Mouse (Mus musculus): ENCODE results near the gene Soat2. TPM values are rescaled to one million over a fixed set of nuclear protein-coding genes. Genes with fewer than 3 reads are reported as not detected.
A peak's percentile ranks its signal among the peaks of the same experiment; 100 is the strongest.

The Soat2 gene
- polyA plus RNA-seq, 1 experiment from 2014 or later = 0.06 TPM

- H3K36me3 ChIP-seq = peaks cover 66% of the 10 kb centered on the region
Measured at GRCm38 (mm10) chr15:102108651-102109525, 41.4 kb upstream of the Soat2 start.

GRCm38 (mm10) chr15:102110271-102110670 is 40.1 kb upstream of the Soat2 start:
- DNase-seq (ENCODE audit: low spot score) = no peak
- WGBS = 90% methylated on average over 7 of the region's 7 CpGs
- Histone ChIP-seq H3K27ac (no peak overlapping the region), H3K4me3 (no peak overlapping the region), H3K27me3 (ENCODE audit: low read depth, poor library complexity, severe bottlenecking) (peaks cover 22% of the 10 kb centered on the region), H3K9me3 (replicated peaks) (no peaks in the 10 kb centered on the region), H3K36me3 (peaks cover 78% of the 10 kb centered on the region), H3K4me1 (peaks cover 50% of the 10 kb centered on the region)

More at GRCm38 (mm10) chr15:102108651-102109525, 41.4 kb upstream of the Soat2 start:
- Histone ChIP-seq H3K27ac (no peak overlapping the region), H3K27me3 (ENCODE audit: low read depth, poor library complexity, severe bottlenecking) (peaks cover 22% of the 10 kb centered on the region), H3K4me1 (peaks cover 64% of the 10 kb centered on the region), H3K9me3 (replicated peaks) (no peaks in the 10 kb centered on the region), H3K4me3 (no peak overlapping the region)
- 51% methylated on average over 18 of the region's 18 CpGs for WGBS
- DNase-seq (ENCODE audit: low spot score) = peak; percentile 64

GRCm38 (mm10) chr15:102110701-102111494 is 39.4 kb upstream of the Soat2 start:
- WGBS = 82% methylated on average over 29 of the region's 29 CpGs
- DNase-seq (ENCODE audit: low spot score) = no peak
- Histone ChIP-seq H3K36me3 (peaks cover 79% of the 10 kb centered on the region), H3K27me3 (ENCODE audit: low read depth, poor library complexity, severe bottlenecking) (peaks cover 15% of the 10 kb centered on the region), H3K4me1 (peaks cover 44% of the 10 kb centered on the region), H3K9me3 (replicated peaks) (no peaks in the 10 kb centered on the region), H3K27ac (no peak overlapping the region), H3K4me3 (no peak overlapping the region)

GRCm38 (mm10) chr15:102111495-102111829 is 38.9 kb upstream of the Soat2 start:
- H3K9me3 ChIP-seq (replicated peaks) = no peaks in the 10 kb centered on the region
- DNase-seq (ENCODE audit: low spot score) = no peak
- H3K27me3 ChIP-seq (ENCODE audit: low read depth, poor library complexity, severe bottlenecking) = peaks cover 10% of the 10 kb centered on the region
- H3K4me3 ChIP-seq = no peak overlapping the region
- 89% methylated on average over 11 of the region's 11 CpGs for WGBS
- H3K4me1 ChIP-seq = peaks cover 38% of the 10 kb centered on the region
- no peak overlapping the region for H3K27ac ChIP-seq
- H3K36me3 ChIP-seq = peaks cover 82% of the 10 kb centered on the region

GRCm38 (mm10) chr15:102112181-102112580 is 38.1 kb upstream of the Soat2 start:
- Histone ChIP-seq H3K4me1 (peaks cover 31% of the 10 kb centered on the region), H3K9me3 (replicated peaks) (no peaks in the 10 kb centered on the region), H3K4me3 (no peak overlapping the region), H3K36me3 (peaks cover 89% of the 10 kb centered on the region), H3K27me3 (ENCODE audit: low read depth, poor library complexity, severe bottlenecking) (peaks cover 3% of the 10 kb centered on the region; the same call in 1 of the 2 replicates), H3K27ac (no peak overlapping the region)
- 87% methylated on average over 6 of the region's 6 CpGs for WGBS
- DNase-seq (ENCODE audit: low spot score) = no peak

- DNase-seq (ENCODE audit: low spot score) = no peak
- Histone ChIP-seq H3K9me3 (replicated peaks) (no peaks in the 10 kb centered on the region), H3K36me3 (peaks cover 95% of the 10 kb centered on the region), H3K27ac (0 out of 2 replicates have a peak overlapping the region, but pooled peaks have one; percentile 25), H3K4me3 (no peak overlapping the region), H3K4me1 (peaks cover 26% of the 10 kb centered on the region), H3K27me3 (ENCODE audit: low read depth, poor library complexity, severe bottlenecking) (no peaks in the 10 kb centered on the region)
- 77% methylated on average over 8 of the region's 8 CpGs for WGBS
Measured at GRCm38 (mm10) chr15:102112827-102113226, 37.5 kb upstream of the Soat2 start.

- H3K27me3 ChIP-seq (ENCODE audit: low read depth, poor library complexity, severe bottlenecking) = no peaks in the 10 kb centered on the region
- H3K9me3 ChIP-seq (replicated peaks) = no peaks in the 10 kb centered on the region
- H3K4me3 ChIP-seq = no peak overlapping the region
- no peak overlapping the region for H3K27ac ChIP-seq
- 90% methylated on average over 4 of the region's 4 CpGs for WGBS
- H3K36me3 ChIP-seq = peaks cover 100% of the 10 kb centered on the region
- DNase-seq (ENCODE audit: low spot score) = no peak
- peaks cover 25% of the 10 kb centered on the region for H3K4me1 ChIP-seq
Measured at GRCm38 (mm10) chr15:102113674-102114073, 36.7 kb upstream of the Soat2 start.

- 84% methylated on average over 7 of the region's 7 CpGs for WGBS
- no peaks in the 10 kb centered on the region for H3K27me3 ChIP-seq (ENCODE audit: low read depth, poor library complexity, severe bottlenecking)
- DNase-seq (ENCODE audit: low spot score) = no peak
- H3K27ac ChIP-seq = no peak overlapping the region
- peaks cover 16% of the 10 kb centered on the region for H3K4me1 ChIP-seq
- no peak overlapping the region for H3K4me3 ChIP-seq
- H3K9me3 ChIP-seq (replicated peaks) = no peaks in the 10 kb centered on the region
- peaks cover 99% of the 10 kb centered on the region for H3K36me3 ChIP-seq
Measured at GRCm38 (mm10) chr15:102114651-102115260, 35.6 kb upstream of the Soat2 start.

- H3K9me3 ChIP-seq (replicated peaks) = no peaks in the 10 kb centered on the region
- WGBS = 72% methylated on average over 9 of the region's 9 CpGs
- H3K4me3 ChIP-seq = no peak overlapping the region
- H3K4me1 ChIP-seq = peaks cover 15% of the 10 kb centered on the region
- no peak for DNase-seq (ENCODE audit: low spot score)
- H3K27me3 ChIP-seq (ENCODE audit: low read depth, poor library complexity, severe bottlenecking) = no peaks in the 10 kb centered on the region
- peaks cover 99% of the 10 kb centered on the region for H3K36me3 ChIP-seq
- H3K27ac ChIP-seq = no peak overlapping the region
Measured at GRCm38 (mm10) chr15:102115731-102116231, 34.5 kb upstream of the Soat2 start.

- Histone ChIP-seq H3K36me3 (peaks cover 99% of the 10 kb centered on the region), H3K27ac (peak overlapping the region; percentile 33), H3K4me3 (no peak overlapping the region), H3K9me3 (replicated peaks) (no peaks in the 10 kb centered on the region), H3K27me3 (ENCODE audit: low read depth, poor library complexity, severe bottlenecking) (no peaks in the 10 kb centered on the region), H3K4me1 (peaks cover 13% of the 10 kb centered on the region)
- WGBS = 85% methylated on average over 11 of the region's 11 CpGs
- no peak for DNase-seq (ENCODE audit: low spot score)
Measured at GRCm38 (mm10) chr15:102116753-102117415, 33.4 kb upstream of the Soat2 start.

- WGBS = 84% methylated on average over 19 of the region's 19 CpGs
- H3K4me3 ChIP-seq = no peak overlapping the region
- no peak overlapping the region for H3K27ac ChIP-seq
- H3K4me1 ChIP-seq = peaks cover 12% of the 10 kb centered on the region
- no peaks in the 10 kb centered on the region for H3K9me3 ChIP-seq (replicated peaks)
- no peak for DNase-seq (ENCODE audit: low spot score)
- peaks cover 98% of the 10 kb centered on the region for H3K36me3 ChIP-seq
- no peaks in the 10 kb centered on the region for H3K27me3 ChIP-seq (ENCODE audit: low read depth, poor library complexity, severe bottlenecking)
Measured at GRCm38 (mm10) chr15:102117461-102118443, 32.6 kb upstream of the Soat2 start.

Measured in limb, embryonic 10.5 days (tissue).